Mouse (Mus musculus): ENCODE data around the gene Vsig10l. TPM values are rescaled to one million over a fixed set of nuclear protein-coding genes. Genes with fewer than 3 reads are reported as not detected.

The Vsig10l gene
- polyA plus RNA-seq, 1 experiment, result 9.4 TPM

- no peak overlapping the region for H3K4me3 ChIP-seq (replicated peaks)
- H3K27me3 ChIP-seq (replicated peaks), result peaks cover 4% of the 10 kb centered on the region
- H3K4me1 ChIP-seq, result peaks cover 6% of the 10 kb centered on the region
- H3K36me3 ChIP-seq (replicated peaks; ENCODE audit: low read length), result no peaks in the 10 kb centered on the region
- TF ChIP-seq GATA1 (IDR thresholded peaks at IDR 0.05; ENCODE audit: borderline replicate concordance, low read length), result no peak
- TF ChIP-seq FLI1 (IDR thresholded peaks at IDR 0.05; ENCODE audit: low read length), result no peak
- no peaks in the 10 kb centered on the region for H3K9me3 ChIP-seq
Observed at GRCm38 (mm10) chr7:43512519-43512918, 49.6 kb downstream of the Vsig10l start.

GRCm38 (mm10) chr7:43515076-43515475, 52.1 kb downstream of the Vsig10l start:
- peaks cover 6% of the 10 kb centered on the region for H3K4me1 ChIP-seq
- H3K9me3 ChIP-seq, result no peaks in the 10 kb centered on the region
- no peak for TF ChIP-seq FLI1 (IDR thresholded peaks at IDR 0.05; ENCODE audit: low read length)
- TF ChIP-seq GATA1 (IDR thresholded peaks at IDR 0.05; ENCODE audit: borderline replicate concordance, low read length), result no peak

GRCm38 (mm10) chr7:43518341-43518740, 55.4 kb downstream of the Vsig10l start:
- peaks cover 3% of the 10 kb centered on the region for H3K27me3 ChIP-seq (replicated peaks)
- TF ChIP-seq FLI1 (IDR thresholded peaks at IDR 0.05; ENCODE audit: low read length) (no peak), GATA1 (IDR thresholded peaks at IDR 0.05; ENCODE audit: borderline replicate concordance, low read length) (no peak)
- no peaks in the 10 kb centered on the region for H3K4me1 ChIP-seq
- no peaks in the 10 kb centered on the region for H3K36me3 ChIP-seq (replicated peaks; ENCODE audit: low read length)
- no peaks in the 10 kb centered on the region for H3K9me3 ChIP-seq
- no peak overlapping the region for H3K4me3 ChIP-seq (replicated peaks)

More at GRCm38 (mm10) chr7:43515076-43515475, 52.1 kb downstream of the Vsig10l start:
- no peak overlapping the region for H3K4me3 ChIP-seq (replicated peaks)
- H3K27me3 ChIP-seq (replicated peaks), result no peaks in the 10 kb centered on the region
- no peaks in the 10 kb centered on the region for H3K36me3 ChIP-seq (replicated peaks; ENCODE audit: low read length)

Other genes with a start within 250 kb of the Vsig10l start
- gene Zfp715, start 149.9 kb upstream of the Vsig10l start, polyA plus RNA-seq (2012; ENCODE audit: insufficient read depth, low replicate concordance), result 3.7 TPM in 1 of 2 replicates, not detected in the other
- 1.5 and 2.7 TPM in 2 replicates for gene Siglecf, start 111.8 kb upstream of the Vsig10l start, polyA plus RNA-seq (2012; ENCODE audit: insufficient read depth, low replicate concordance)
- gene Siglecg, start 54.9 kb upstream of the Vsig10l start, polyA plus RNA-seq (2012; ENCODE audit: insufficient read depth, low replicate concordance), result 0.10 TPM in 1 of 2 replicates, not detected in the other
- gene Lim2, start 35.5 kb upstream of the Vsig10l start, polyA plus RNA-seq (2012; ENCODE audit: insufficient read depth, low replicate concordance), result 1.4 and 9.3 TPM in 2 replicates
- 2.9 and 10.0 TPM in 2 replicates for gene Nkg7, start 26.1 kb upstream of the Vsig10l start, polyA plus RNA-seq (2012; ENCODE audit: insufficient read depth, low replicate concordance)
- gene Cldnd2, start 22.4 kb upstream of the Vsig10l start, polyA plus RNA-seq (2012; ENCODE audit: insufficient read depth, low replicate concordance), result not detected in 2 replicates
- 68.1 and 368 TPM in 2 replicates for gene Etfb, start 19.1 kb upstream of the Vsig10l start, polyA plus RNA-seq (2012; ENCODE audit: insufficient read depth, low replicate concordance)
- gene Gm45233, start 19.0 kb upstream of the Vsig10l start, polyA plus RNA-seq (2012; ENCODE audit: insufficient read depth, low replicate concordance), result 0.75 TPM in 1 of 2 replicates, not detected in the other
- not detected in 2 replicates for gene Iglon5, start 26.9 kb downstream of the Vsig10l start, polyA plus RNA-seq (2012; ENCODE audit: insufficient read depth, low replicate concordance)
- not detected in 2 replicates for gene 4931406B18Rik, start 42.8 kb downstream of the Vsig10l start, polyA plus RNA-seq (2012; ENCODE audit: insufficient read depth, low replicate concordance)
- gene Cd33, start 81.3 kb downstream of the Vsig10l start, polyA plus RNA-seq (2012; ENCODE audit: insufficient read depth, low replicate concordance), result 0.35 TPM in 1 of 2 replicates, not detected in the other
- not detected in 2 replicates for gene Zfp658, start 99.1 kb downstream of the Vsig10l start, polyA plus RNA-seq (2012; ENCODE audit: insufficient read depth, low replicate concordance)
- 0.62 TPM in 1 of 2 replicates, not detected in the other for gene Zfp719, start 116.5 kb downstream of the Vsig10l start, polyA plus RNA-seq (2012; ENCODE audit: insufficient read depth, low replicate concordance)
- not detected in 2 replicates for gene Zfp819, start 144.0 kb downstream of the Vsig10l start, polyA plus RNA-seq (2012; ENCODE audit: insufficient read depth, low replicate concordance)
- 0.86 TPM in 1 of 2 replicates, not detected in the other for gene Ceacam18, start 171.6 kb downstream of the Vsig10l start, polyA plus RNA-seq (2012; ENCODE audit: insufficient read depth, low replicate concordance)
- not detected in 2 replicates for gene Siglece, start 197.0 kb downstream of the Vsig10l start, polyA plus RNA-seq (2012; ENCODE audit: insufficient read depth, low replicate concordance)
- 6.6 and 15.5 TPM in 2 replicates for gene Ctu1, start 208.9 kb downstream of the Vsig10l start, polyA plus RNA-seq (2012; ENCODE audit: insufficient read depth, low replicate concordance)
- not detected in 2 replicates for gene Klk14, start 227.3 kb downstream of the Vsig10l start, polyA plus RNA-seq (2012; ENCODE audit: insufficient read depth, low replicate concordance)
- gene Klk13, start 249.4 kb downstream of the Vsig10l start, polyA plus RNA-seq (2012; ENCODE audit: insufficient read depth, low replicate concordance), result not detected in 2 replicates

Measured in megakaryocyte, embryonic 14.5 days (primary cell).